Comparison of ENCODE assay signal across 20 mouse cellular contexts in the genomic region with DNA sequence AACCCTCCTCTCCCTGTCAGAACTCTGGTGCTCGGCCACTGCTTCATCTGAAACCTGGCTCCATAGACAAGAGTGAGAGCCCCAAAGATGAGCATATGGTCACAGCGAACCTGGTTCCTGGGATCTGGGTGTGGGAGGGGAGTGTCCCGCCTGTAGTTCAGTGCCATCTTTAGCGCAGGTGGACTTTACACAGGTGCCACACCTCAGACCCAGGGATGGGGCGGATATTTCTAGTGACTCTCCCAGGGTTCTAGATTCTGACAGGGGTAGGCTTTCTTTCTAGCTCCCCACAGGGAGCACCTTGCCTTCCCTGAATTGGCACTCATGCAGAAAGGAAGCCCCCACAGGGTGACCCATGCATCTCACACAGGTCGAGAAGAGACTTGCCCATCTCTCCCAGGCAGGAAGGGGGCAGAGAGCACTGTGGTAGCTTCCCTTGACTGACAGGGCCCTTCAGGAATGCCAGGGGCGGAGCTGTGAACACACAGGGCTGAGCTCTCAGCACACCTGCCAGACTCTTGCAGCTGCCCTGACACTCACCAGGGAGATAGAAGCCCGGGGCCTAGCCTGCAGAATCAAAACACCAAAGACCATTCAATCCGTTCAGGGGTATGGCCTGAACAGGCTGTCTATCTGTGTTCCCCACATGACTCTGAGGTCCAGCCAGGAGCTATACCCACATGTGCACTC. TPM values are rescaled to one million over a fixed set of nuclear protein-coding genes. Genes with fewer than 3 reads are reported as not detected.
DNase-seq lines count a peak whose midpoint lies in the region; ATAC-seq and TF ChIP-seq lines count a peak whose summit lies in the region.
"Had no signal": no experiment of that assay in that cellular context is flagged by ENCODE, and none has a peak within 500 bp of the region (broad histone marks: within the 10 kb centered on the region; RNA-seq: fewer than 3 reads in every experiment).

No protein-coding gene starts in this region.

- H3K4me3 ChIP-seq in lung, adult 2 months (replicated peaks; ENCODE audit: extremely low read depth, low read depth, low read length) = no peak overlapping the region
- 0 out of 2 replicates have a peak overlapping the region, but pooled peaks have one; percentile 4 for H3K4me3 ChIP-seq in embryonic facial prominence, embryonic 12.5 days
- no peak overlapping the region for H3K4me3 ChIP-seq in intestine, postnatal 0 days (ENCODE audit: low read depth, low read length)
- no peak overlapping the region for H3K4me3 ChIP-seq in limb, embryonic 15.5 days
- no peak overlapping the region for H3K4me3 ChIP-seq in liver, postnatal 0 days (ENCODE audit: low read depth, low read length)
- no peak overlapping the region for H3K4me3 ChIP-seq in liver, embryonic 12.5 days
- H3K4me3 ChIP-seq: heart, adult 2 months; heart, embryonic 15.5 days; hindbrain, embryonic 10.5 days had no signal

- peaks cover 28% of the 10 kb centered on the region for H3K27me3 ChIP-seq in embryonic facial prominence, embryonic 12.5 days
- H3K27me3 ChIP-seq in intestine, postnatal 0 days (replicated peaks; ENCODE audit: control insufficient read depth, insufficient read depth, low read length) = 0 out of 2 replicates have a peak, but pooled peaks cover 17% of the 10 kb centered on the region
- H3K27me3 ChIP-seq in limb, embryonic 15.5 days = peaks cover 13% of the 10 kb centered on the region
- H3K27me3 ChIP-seq in liver, postnatal 0 days (ENCODE audit: insufficient read depth, low read length) = peaks cover 40% of the 10 kb centered on the region
- H3K27me3 ChIP-seq in liver, embryonic 12.5 days (replicated peaks) = peaks cover 97% of the 10 kb centered on the region

- peaks cover 19% of the 10 kb centered on the region; the same call in 1 of the 2 replicates for H3K36me3 ChIP-seq in embryonic facial prominence, embryonic 12.5 days
- no peaks in the 10 kb centered on the region; the same call in 1 of the 2 replicates for H3K36me3 ChIP-seq in intestine, postnatal 0 days (ENCODE audit: control insufficient read depth, insufficient read depth)
- peaks cover 12% of the 10 kb centered on the region for H3K36me3 ChIP-seq in limb, embryonic 15.5 days
- no peaks in the 10 kb centered on the region for H3K36me3 ChIP-seq in liver, postnatal 0 days (replicated peaks; ENCODE audit: insufficient read depth, low read length)
- no peaks in the 10 kb centered on the region for H3K36me3 ChIP-seq in liver, embryonic 12.5 days
- H3K36me3 ChIP-seq: heart, embryonic 15.5 days; hindbrain, embryonic 10.5 days had no signal

- no peak for TF ChIP-seq EP300 in liver, postnatal 0 days (IDR thresholded peaks at IDR 0.05; ENCODE audit: low read depth)

- H3K4me2 ChIP-seq in embryonic facial prominence, embryonic 12.5 days (replicated peaks) = peak overlapping the region; percentile 22
- 0 out of 2 replicates have a peak overlapping the region, but pooled peaks have one; percentile 9 for H3K4me2 ChIP-seq in intestine, postnatal 0 days (replicated peaks; ENCODE audit: low read depth)
- H3K4me2 ChIP-seq in limb, embryonic 15.5 days = 0 out of 2 replicates have a peak overlapping the region, but pooled peaks have one; percentile 7
- no peak overlapping the region for H3K4me2 ChIP-seq in liver, postnatal 0 days (ENCODE audit: low read depth, low read length)
- no peak overlapping the region for H3K4me2 ChIP-seq in liver, embryonic 12.5 days
- H3K4me2 ChIP-seq: heart, embryonic 15.5 days had no signal

- no peak overlapping the region for H3K9ac ChIP-seq in embryonic facial prominence, embryonic 12.5 days
- no peak overlapping the region for H3K9ac ChIP-seq in intestine, postnatal 0 days (ENCODE audit: low read depth, low read length)
- no peak overlapping the region for H3K9ac ChIP-seq in limb, embryonic 15.5 days
- H3K9ac ChIP-seq in liver, postnatal 0 days (replicated peaks) = no peak overlapping the region
- H3K9ac ChIP-seq in liver, embryonic 12.5 days = no peak overlapping the region
- H3K9ac ChIP-seq: heart, embryonic 15.5 days had no signal

- peaks cover 2% of the 10 kb centered on the region for H3K4me1 ChIP-seq in lung, adult 2 months (ENCODE audit: control insufficient read depth, insufficient read depth, low read length)
- H3K4me1 ChIP-seq in embryonic facial prominence, embryonic 12.5 days = peaks cover 39% of the 10 kb centered on the region
- peaks cover 6% of the 10 kb centered on the region; the same call in 1 of the 2 replicates for H3K4me1 ChIP-seq in intestine, postnatal 0 days (replicated peaks; ENCODE audit: control insufficient read depth, insufficient read depth, low read length)
- peaks cover 45% of the 10 kb centered on the region for H3K4me1 ChIP-seq in limb, embryonic 15.5 days
- H3K4me1 ChIP-seq in liver, postnatal 0 days (ENCODE audit: insufficient read depth) = peaks cover 10% of the 10 kb centered on the region
- H3K4me1 ChIP-seq in liver, embryonic 12.5 days = no peaks in the 10 kb centered on the region

- TF ChIP-seq CTCF in lung, adult 2 months (IDR thresholded peaks at IDR 0.05; ENCODE audit: insufficient read depth, low read length) = no peak
- no peak; the same call in 1 of the 2 replicates for TF ChIP-seq CTCF in intestine, postnatal 0 days (IDR thresholded peaks at IDR 0.05; ENCODE audit: low read depth)
- no peak for TF ChIP-seq CTCF in liver, postnatal 0 days (IDR thresholded peaks at IDR 0.05; ENCODE audit: low read depth)

- TF ChIP-seq POLR2A in lung, adult 2 months (IDR thresholded peaks at IDR 0.05; ENCODE audit: borderline replicate concordance, extremely low read depth, low read depth, low read length) = no peak

- H3K9me3 ChIP-seq in embryonic facial prominence, embryonic 12.5 days = no peaks in the 10 kb centered on the region
- H3K9me3 ChIP-seq in intestine, postnatal 0 days (ENCODE audit: control insufficient read depth) = no peaks in the 10 kb centered on the region
- no peaks in the 10 kb centered on the region for H3K9me3 ChIP-seq in limb, embryonic 15.5 days
- no peaks in the 10 kb centered on the region for H3K9me3 ChIP-seq in liver, postnatal 0 days (ENCODE audit: low read length)
- H3K9me3 ChIP-seq in liver, embryonic 12.5 days (replicated peaks) = no peaks in the 10 kb centered on the region
- H3K9me3 ChIP-seq: heart, embryonic 15.5 days; hindbrain, embryonic 10.5 days had no signal

- peak; percentile 40 to 52 for DNase-seq in lung, adult 18-20 months
- DNase-seq in lung, adult 2 months = no peak
- no peak for DNase-seq in liver, postnatal 0 days
- DNase-seq: adrenal gland, adult 8-10 months; cerebellum, adult 11 months; cerebellum, postnatal 25 days; gastrocnemius, postnatal 10 days; heart, adult 2 months; layer of hippocampus, adult 9-11 months had no signal

- WGBS in lung, adult 2 months = 63% methylated on average over 9 of the region's 9 CpGs
- WGBS in embryonic facial prominence, embryonic 12.5 days = 61% methylated on average over 9 of the region's 9 CpGs
- WGBS in intestine, postnatal 0 days = 28% methylated on average over 9 of the region's 9 CpGs
- 48% methylated on average over 9 of the region's 9 CpGs for WGBS in limb, embryonic 15.5 days
- WGBS in liver, postnatal 0 days (ENCODE audit: insufficient replicate concordance) = 62% methylated on average over 9 of the region's 9 CpGs
- 42% methylated on average over 9 of the region's 9 CpGs for WGBS in liver, embryonic 12.5 days (ENCODE audit: insufficient replicate concordance)

- no peak overlapping the region for H3K27ac ChIP-seq in embryonic facial prominence, embryonic 12.5 days
- H3K27ac ChIP-seq in intestine, postnatal 0 days (ENCODE audit: low read depth, low read length) = no peak overlapping the region
- H3K27ac ChIP-seq in limb, embryonic 15.5 days = no peak overlapping the region
- H3K27ac ChIP-seq in liver, postnatal 0 days (ENCODE audit: low read depth) = no peak overlapping the region
- no peak overlapping the region for H3K27ac ChIP-seq in liver, embryonic 12.5 days
- H3K27ac ChIP-seq: heart, adult 2 months; heart, embryonic 15.5 days; hindbrain, embryonic 10.5 days had no signal

- ATAC-seq in embryonic facial prominence, embryonic 12.5 days (ENCODE audit: insufficient number of reproducible peaks, insufficient read depth, low FRiP score, low TSS enrichment) = no peak
- peak; percentile 69 for ATAC-seq in intestine, postnatal 0 days
- ATAC-seq in limb, embryonic 15.5 days (ENCODE audit: insufficient number of reproducible peaks, low FRiP score, low TSS enrichment, low read depth) = no peak
- no peak for ATAC-seq in liver, postnatal 0 days
- no peak for ATAC-seq in erythroblast, adult 5-6 weeks (replicated peaks; ENCODE audit: low FRiP score, poor library complexity, severe bottlenecking)
- no peak for ATAC-seq in liver, embryonic 12.5 days

RNA-seq across cellular contexts. Expression of a gene that starts 3.7 kb away (rescaled TPM):
- polyA plus RNA-seq in lung, adult 2 months (2012; rRNA removed) = 330 and 497 TPM in 2 replicates
- polyA plus RNA-seq in embryonic facial prominence, embryonic 12.5 days (2016; fragmentation: Nextera tagmentation; extraction: Ambion mirVana) = 160 and 161 TPM in 2 replicates
- polyA plus RNA-seq in intestine, postnatal 0 days (2015; fragmentation: Nextera tagmentation; extraction: Ambion mirVana) = 37.6 and 39.9 TPM in 2 replicates
- 148 and 155 TPM in 2 replicates for polyA plus RNA-seq in limb, embryonic 15.5 days (2015; fragmentation: Nextera tagmentation; extraction: Ambion mirVana)
- 3.0 and 3.1 TPM in 2 replicates for polyA plus RNA-seq in liver, postnatal 0 days (2015; fragmentation: Nextera tagmentation; extraction: Ambion mirVana)
- total RNA-seq in erythroblast, adult 5-6 weeks (2015; ENCODE audit: low replicate concordance) = not detected in 2 replicates
- total RNA-seq in erythroblast, adult 5-6 weeks (2017; ENCODE audit: low replicate concordance) = not detected in 2 replicates
- polyA plus RNA-seq in liver, embryonic 12.5 days (2016; fragmentation: Nextera tagmentation; extraction: Ambion mirVana) = 2.1 and 2.5 TPM in 2 replicates
- total RNA-seq: MEL had no signal

RNA-seq across cellular contexts. Expression of a gene that starts 13.8 kb away (rescaled TPM):
- polyA plus RNA-seq in lung, adult 2 months (2012; rRNA removed) = 0.19 and 0.22 TPM in 2 replicates
- 0.40 and 0.67 TPM in 2 replicates for polyA plus RNA-seq in embryonic facial prominence, embryonic 12.5 days (2016; fragmentation: Nextera tagmentation; extraction: Ambion mirVana)
- 0.08 TPM in 1 of 2 replicates, not detected in the other for polyA plus RNA-seq in intestine, postnatal 0 days (2015; fragmentation: Nextera tagmentation; extraction: Ambion mirVana)
- 0.15 TPM in 1 of 2 replicates, not detected in the other for polyA plus RNA-seq in limb, embryonic 15.5 days (2015; fragmentation: Nextera tagmentation; extraction: Ambion mirVana)
- not detected in 2 replicates for polyA plus RNA-seq in liver, postnatal 0 days (2015; fragmentation: Nextera tagmentation; extraction: Ambion mirVana)
- total RNA-seq in erythroblast, adult 5-6 weeks (2015; ENCODE audit: low replicate concordance) = not detected in 2 replicates
- total RNA-seq in erythroblast, adult 5-6 weeks (2017; ENCODE audit: low replicate concordance) = not detected in 2 replicates
- 0.10 TPM in 1 of 2 replicates, not detected in the other for polyA plus RNA-seq in liver, embryonic 12.5 days (2016; fragmentation: Nextera tagmentation; extraction: Ambion mirVana)
- total RNA-seq: gastrocnemius, postnatal 10 days; heart, adult 2 months; liver, adult 2 months; megakaryocyte, adult 5-6 weeks had no signal
- polyA plus RNA-seq: heart, adult 2 months; heart, embryonic 15.5 days; liver, adult 2 months; lung, embryonic 16.5 days had no signal

RNA-seq across cellular contexts. Expression of a gene that starts 41.8 kb away (rescaled TPM):
- polyA plus RNA-seq in lung, adult 2 months (2012; rRNA removed) = 29.7 and 37.7 TPM in 2 replicates
- polyA plus RNA-seq in embryonic facial prominence, embryonic 12.5 days (2016; fragmentation: Nextera tagmentation; extraction: Ambion mirVana) = 505 and 512 TPM in 2 replicates
- polyA plus RNA-seq in intestine, postnatal 0 days (2015; fragmentation: Nextera tagmentation; extraction: Ambion mirVana) = 820 and 852 TPM in 2 replicates
- 428 and 467 TPM in 2 replicates for polyA plus RNA-seq in limb, embryonic 15.5 days (2015; fragmentation: Nextera tagmentation; extraction: Ambion mirVana)
- 384 and 387 TPM in 2 replicates for polyA plus RNA-seq in liver, postnatal 0 days (2015; fragmentation: Nextera tagmentation; extraction: Ambion mirVana)
- 103 and 127 TPM in 2 replicates for total RNA-seq in erythroblast, adult 5-6 weeks (2015; ENCODE audit: low replicate concordance)
- 36.6 and 91.7 TPM in 2 replicates for total RNA-seq in erythroblast, adult 5-6 weeks (2017; ENCODE audit: low replicate concordance)
- polyA plus RNA-seq in liver, embryonic 12.5 days (2016; fragmentation: Nextera tagmentation; extraction: Ambion mirVana) = 401 and 406 TPM in 2 replicates

Comparison
In these comparisons a context has a peak if more than half of its experiments do, and no peak if none do; other contexts are left out.
1. DNase-seq: peak in lung, adult 18-20 months (2 of 2); none in lung, adult 2 months (single experiment) and liver, postnatal 0 days (single experiment).
2. H3K4me2 ChIP-seq: peak in embryonic facial prominence, embryonic 12.5 days (single experiment), intestine, postnatal 0 days (single experiment) and limb, embryonic 15.5 days (single experiment); none in liver, postnatal 0 days (single experiment) and liver, embryonic 12.5 days (single experiment).